Mouse (Mus musculus) embryonic facial prominence, embryonic 15.5 days (tissue): ENCODE measurements around the gene Col25a1. TPM values are rescaled to one million over a fixed set of nuclear protein-coding genes. Genes with fewer than 3 reads are reported as not detected.
A peak's percentile ranks its signal among the peaks of the same experiment; 100 is the strongest.

Source experiments
- ATAC-seq: fragments of 200-750 bp; cut with Nextera tagmentation; 2 replicates; pipeline ENCODE4 v1.8.0; 2017; ENCODE audit warnings: low read depth, moderate TSS enrichment; ENCODE audit not compliant: insufficient number of reproducible peaks, low FRiP score, low TSS enrichment
- H3K27ac ChIP-seq: fragments of 300-500 bp; sonication (generic); replicated peaks from 2 replicates; pipeline ENCODE4 v1.5.1; 2015; ENCODE audit warnings: mild to moderate bottlenecking, inconsistent platforms
- H3K27me3 ChIP-seq: fragments of 300-500 bp; sonication (generic); 2 replicates; pipeline ENCODE4 v1.6.1; 2015; ENCODE audit warnings: inconsistent platforms
- H3K36me3 ChIP-seq: fragments of 300-500 bp; sonication (generic); 2 replicates; pipeline ENCODE4 v1.6.1; 2015; ENCODE audit warnings: mild to moderate bottlenecking, inconsistent platforms
- H3K4me1 ChIP-seq: fragments of 300-500 bp; sonication (generic); 2 replicates; pipeline ENCODE4 v1.6.1; 2015; ENCODE audit warnings: inconsistent platforms
- H3K4me2 ChIP-seq: fragments of 300-500 bp; sonication (generic); replicated peaks from 2 replicates; pipeline ENCODE4 v1.6.1; 2015; ENCODE audit warnings: mild to moderate bottlenecking, inconsistent platforms
- H3K4me3 ChIP-seq: fragments of 300-500 bp; sonication (generic); replicated peaks from 2 replicates; pipeline ENCODE4 v1.5.1; 2015; ENCODE audit warnings: mild to moderate bottlenecking, inconsistent platforms
- H3K9ac ChIP-seq: fragments of 300-500 bp; sonication (generic); 2 replicates; pipeline ENCODE4 v1.6.1; 2015; ENCODE audit warnings: inconsistent platforms
- H3K9me3 ChIP-seq: fragments of 300-500 bp; sonication (generic); replicated peaks from 2 replicates; pipeline ENCODE4 v1.6.1; 2016; ENCODE audit warnings: inconsistent platforms
- WGBS: fragments of 180-500 bp; shearing (Covaris S2); methylation state at CpG from one replicate; pipeline ENCODE4 v1.1.7; 2015; 5-methylcytosine and 5-hydroxymethylcytosine counted together
- polyA plus RNA-seq: library from polyadenylated mRNA; unstranded; fragments of >200 nt; fragmentation: Nextera tagmentation; extraction: Ambion mirVana; gene quantifications from 2 replicates; pipeline ENCODE4 v1.2.1, GENCODE M21; 2015

The Col25a1 gene
- polyA plus RNA-seq, 1 experiment from 2014 or later, result 16.5 TPM

- H3K9ac ChIP-seq, result no peak overlapping the region
- no peaks in the 10 kb centered on the region for H3K4me1 ChIP-seq
- H3K4me2 ChIP-seq, result no peak overlapping the region
- no peak overlapping the region for H3K4me3 ChIP-seq
- ATAC-seq, result no peak
- no peak overlapping the region for H3K27ac ChIP-seq
- no peaks in the 10 kb centered on the region for H3K27me3 ChIP-seq
- no peaks in the 10 kb centered on the region for H3K36me3 ChIP-seq
- WGBS, result 75% methylated on average over 9 of the region's 9 CpGs
- no peaks in the 10 kb centered on the region for H3K9me3 ChIP-seq
These were observed 287.6 kb downstream of the Col25a1 start for GRCm38 (mm10) chr3:130418951-130419350.

DNA sequence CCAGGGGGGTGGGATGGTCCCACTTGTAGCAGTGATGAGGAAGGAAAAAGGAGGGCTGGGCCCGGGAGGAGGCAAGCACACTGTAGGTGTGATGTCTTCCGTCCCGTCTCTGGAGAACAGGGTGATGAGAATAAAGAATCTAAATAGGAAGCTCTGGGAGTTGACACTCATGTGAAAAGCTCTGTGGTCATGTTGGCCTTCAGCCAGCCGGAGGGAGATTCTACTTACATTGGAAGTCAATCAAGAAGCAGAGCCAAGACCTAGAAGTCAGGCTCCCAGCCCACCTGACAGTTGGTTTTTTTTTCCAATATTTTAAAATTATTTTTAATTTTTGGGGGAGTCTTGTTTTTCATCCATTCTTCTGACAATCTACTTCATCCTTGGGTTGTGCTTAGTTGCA, 297.5 kb downstream of the Col25a1 start:
- Histone ChIP-seq H3K27me3 (0 out of 2 replicates have a peak, but pooled peaks cover 3% of the 10 kb centered on the region), H3K4me1 (peaks cover 4% of the 10 kb centered on the region; the same call in 1 of the 2 replicates), H3K4me2 (no peak overlapping the region), H3K9ac (no peak overlapping the region), H3K36me3 (no peaks in the 10 kb centered on the region), H3K4me3 (no peak overlapping the region), H3K27ac (no peak overlapping the region), H3K9me3 (no peaks in the 10 kb centered on the region)
- WGBS, result 85% methylated on average over 4 of the region's 4 CpGs
- ATAC-seq, result no peak

- Histone ChIP-seq H3K27ac (no peak overlapping the region), H3K36me3 (no peaks in the 10 kb centered on the region), H3K4me2 (no peak overlapping the region), H3K9me3 (no peaks in the 10 kb centered on the region), H3K4me1 (peaks cover 4% of the 10 kb centered on the region; the same call in 1 of the 2 replicates), H3K4me3 (no peak overlapping the region), H3K9ac (no peak overlapping the region), H3K27me3 (0 out of 2 replicates have a peak, but pooled peaks cover 3% of the 10 kb centered on the region)
- no peak for ATAC-seq
- 44% methylated on average over 5 of the region's 5 CpGs for WGBS
These were observed 298.8 kb downstream of the Col25a1 start for GRCm38 (mm10) chr3:130430052-130430451.

- 0 out of 2 replicates have a peak, but pooled peaks cover 3% of the 10 kb centered on the region for H3K27me3 ChIP-seq
- H3K36me3 ChIP-seq, result no peaks in the 10 kb centered on the region
- ATAC-seq, result no peak
- H3K9ac ChIP-seq, result no peak overlapping the region
- no peak overlapping the region for H3K4me3 ChIP-seq
- H3K4me2 ChIP-seq, result no peak overlapping the region
- peaks cover 4% of the 10 kb centered on the region; the same call in 1 of the 2 replicates for H3K4me1 ChIP-seq
- H3K9me3 ChIP-seq, result no peaks in the 10 kb centered on the region
- H3K27ac ChIP-seq, result no peak overlapping the region
- 76% methylated on average over 5 of the region's 5 CpGs for WGBS
These were observed 301.5 kb downstream of the Col25a1 start for GRCm38 (mm10) chr3:130432818-130433217.

- no peak for ATAC-seq
- Histone ChIP-seq H3K9ac (no peak overlapping the region), H3K36me3 (no peaks in the 10 kb centered on the region), H3K4me1 (peaks cover 9% of the 10 kb centered on the region), H3K4me2 (no peak overlapping the region), H3K4me3 (no peak overlapping the region), H3K27me3 (0 out of 2 replicates have a peak, but pooled peaks cover 3% of the 10 kb centered on the region), H3K9me3 (no peaks in the 10 kb centered on the region), H3K27ac (no peak overlapping the region)
These were observed 305.7 kb downstream of the Col25a1 start for GRCm38 (mm10) chr3:130436956-130437355.

- WGBS, result 36% methylated on average over 6 of the region's 6 CpGs
- no peaks in the 10 kb centered on the region for H3K9me3 ChIP-seq
- no peaks in the 10 kb centered on the region for H3K27me3 ChIP-seq
These were observed 308.5 kb downstream of the Col25a1 start for GRCm38 (mm10) chr3:130439767-130440166.

GRCm38 (mm10) chr3:130440689-130441088, 309.4 kb downstream of the Col25a1 start:
- H3K9me3 ChIP-seq, result no peaks in the 10 kb centered on the region
- H3K9ac ChIP-seq, result no peak overlapping the region
- peaks cover 9% of the 10 kb centered on the region for H3K4me1 ChIP-seq
- H3K27ac ChIP-seq, result peak overlapping the region; percentile 58
- peak overlapping the region; percentile 12 for H3K4me2 ChIP-seq
- H3K27me3 ChIP-seq, result no peaks in the 10 kb centered on the region
- 42% methylated on average over 12 of the region's 12 CpGs for WGBS
- no peaks in the 10 kb centered on the region for H3K36me3 ChIP-seq
- ATAC-seq, result no peak; the same call in 1 of the 2 replicates
- no peak overlapping the region for H3K4me3 ChIP-seq

More at GRCm38 (mm10) chr3:130439767-130440166, 308.5 kb downstream of the Col25a1 start:
- peak; percentile 54; the same call in 1 of the 2 replicates for ATAC-seq
- no peak overlapping the region for H3K27ac ChIP-seq
- no peak overlapping the region for H3K9ac ChIP-seq
- H3K4me1 ChIP-seq, result peaks cover 9% of the 10 kb centered on the region
- H3K4me2 ChIP-seq, result no peak overlapping the region
- H3K36me3 ChIP-seq, result no peaks in the 10 kb centered on the region
- no peak overlapping the region for H3K4me3 ChIP-seq

DNA sequence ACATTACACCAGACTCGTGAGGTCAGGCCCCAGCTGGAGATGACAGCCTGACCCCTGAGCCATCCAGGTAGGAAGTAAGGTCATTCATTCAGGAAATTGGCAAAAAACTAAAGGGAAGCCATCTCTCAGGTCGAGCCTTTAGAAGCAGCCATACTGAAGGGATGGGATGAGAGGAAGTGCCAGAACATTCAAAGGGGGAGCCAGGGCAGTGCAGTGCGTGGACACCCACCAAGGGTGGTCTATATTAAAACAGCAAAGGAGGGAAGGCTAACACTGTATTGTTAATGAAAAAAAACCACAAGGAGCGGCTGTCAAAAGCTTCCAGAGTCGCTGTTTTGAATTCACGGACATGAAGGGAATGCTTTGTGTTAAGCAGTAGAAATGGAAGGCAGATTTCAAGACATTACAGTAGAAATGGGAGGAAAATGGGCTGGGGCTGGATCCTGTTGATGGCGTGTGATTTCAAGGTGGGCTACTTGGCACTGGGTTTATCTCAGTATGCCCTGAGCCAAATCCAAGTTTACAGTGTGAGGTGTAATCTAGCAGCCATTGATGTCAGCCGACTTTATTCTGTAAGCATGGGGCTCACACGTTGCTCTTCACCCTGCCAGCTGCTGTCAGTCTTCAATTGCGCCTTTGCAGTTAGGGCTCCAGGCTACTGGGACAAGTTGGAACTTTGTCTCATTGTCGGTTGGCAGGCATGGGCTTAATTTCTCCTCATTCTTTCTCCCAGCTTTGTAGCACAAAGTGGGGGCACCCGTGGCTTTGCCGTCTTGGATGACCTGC, 312.7 kb downstream of the Col25a1 start:
- Histone ChIP-seq H3K4me1 (peaks cover 9% of the 10 kb centered on the region), H3K9me3 (no peaks in the 10 kb centered on the region), H3K36me3 (no peaks in the 10 kb centered on the region), H3K4me3 (no peak overlapping the region), H3K4me2 (no peak overlapping the region), H3K27me3 (no peaks in the 10 kb centered on the region), H3K9ac (no peak overlapping the region), H3K27ac (no peak overlapping the region)
- whole genome bisulfite sequencing, result 25% methylated on average over 13 of the region's 13 CpGs
- no peak for ATAC-seq

- no peaks in the 10 kb centered on the region for H3K9me3 ChIP-seq
- 41% methylated on average over 7 of the region's 7 CpGs for WGBS
- H3K27ac ChIP-seq, result no peak overlapping the region
- peaks cover 3% of the 10 kb centered on the region; the same call in 1 of the 2 replicates for H3K4me1 ChIP-seq
- H3K9ac ChIP-seq, result no peak overlapping the region
- no peaks in the 10 kb centered on the region for H3K27me3 ChIP-seq
- H3K36me3 ChIP-seq, result no peaks in the 10 kb centered on the region
- no peak overlapping the region for H3K4me2 ChIP-seq
- ATAC-seq, result no peak
- H3K4me3 ChIP-seq, result no peak overlapping the region
These were observed 318.6 kb downstream of the Col25a1 start for GRCm38 (mm10) chr3:130449864-130450263.

GRCm38 (mm10) chr3:130465371-130465770, 334.1 kb downstream of the Col25a1 start:
- H3K27me3 ChIP-seq, result no peaks in the 10 kb centered on the region
- 72% methylated on average over 5 of the region's 5 CpGs for WGBS
- no peaks in the 10 kb centered on the region for H3K9me3 ChIP-seq
- no peak overlapping the region for H3K4me3 ChIP-seq
- H3K36me3 ChIP-seq, result no peaks in the 10 kb centered on the region
- H3K4me1 ChIP-seq, result no peaks in the 10 kb centered on the region
- H3K4me2 ChIP-seq, result no peak overlapping the region
- ATAC-seq, result no peak
- H3K27ac ChIP-seq, result no peak overlapping the region
- H3K9ac ChIP-seq, result no peak overlapping the region

GRCm38 (mm10) chr3:130473211-130473768, 342.0 kb downstream of the Col25a1 start:
- WGBS, result 35% methylated on average over 4 of the region's 4 CpGs
- no peaks in the 10 kb centered on the region for H3K27me3 ChIP-seq
- H3K4me3 ChIP-seq, result no peak overlapping the region
- no peaks in the 10 kb centered on the region for H3K36me3 ChIP-seq
- no peak for ATAC-seq
- H3K4me1 ChIP-seq, result no peaks in the 10 kb centered on the region
- no peaks in the 10 kb centered on the region for H3K9me3 ChIP-seq
- no peak overlapping the region for H3K4me2 ChIP-seq
- H3K27ac ChIP-seq, result no peak overlapping the region
- no peak overlapping the region for H3K9ac ChIP-seq
